Mouse (Mus musculus): ENCODE data around the gene Chst1.

DNA sequence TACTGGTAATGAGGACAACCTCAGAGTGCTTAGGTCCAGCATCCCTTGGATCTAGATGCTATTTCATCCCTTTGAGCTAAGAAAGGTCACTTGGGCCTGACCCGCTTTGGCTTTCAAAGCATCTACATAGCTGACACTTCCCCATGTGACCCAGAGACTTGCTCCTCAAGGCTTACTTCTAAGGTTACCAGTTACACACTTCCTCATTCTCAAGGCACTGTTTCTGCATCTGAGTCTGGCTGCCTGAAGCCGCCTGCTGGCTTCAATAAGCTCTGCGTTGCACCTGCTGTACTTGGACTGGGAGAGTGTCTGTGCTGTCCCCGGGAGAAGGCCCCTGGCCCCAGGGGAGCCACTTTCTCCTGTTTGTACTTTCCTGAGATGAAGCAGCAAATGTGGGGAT is 36.6 kb upstream of the Chst1 start:
- TF ChIP-seq CTCF (IDR thresholded peaks at IDR 0.05; ENCODE audit: extremely low read depth, insufficient read length, insufficient replicate concordance, low read depth, low read length) (no peak), POLR2A (IDR thresholded peaks at IDR 0.05; ENCODE audit: low read depth, low read length) (no peak)

All from small intestine, adult 2 months (tissue).